Mouse (Mus musculus): ENCODE results near the gene Slf2.

- TF ChIP-seq GATA1 (IDR thresholded peaks at IDR 0.05; ENCODE audit: borderline replicate concordance, low read length) (no peak), FLI1 (IDR thresholded peaks at IDR 0.05; ENCODE audit: low read length) (no peak)
Observed at GRCm38 (mm10) chr19:44933136-44933535, 2.2 kb downstream of the Slf2 start.

Measured in megakaryocyte, embryonic 14.5 days (primary cell).